Mouse (Mus musculus): Measurements from ENCODE around the gene Vmac. TPM values are rescaled to one million over a fixed set of nuclear protein-coding genes. Genes with fewer than 3 reads are reported as not detected.

The Vmac gene
- 25.6 TPM for polyA plus RNA-seq (2021)

DNA sequence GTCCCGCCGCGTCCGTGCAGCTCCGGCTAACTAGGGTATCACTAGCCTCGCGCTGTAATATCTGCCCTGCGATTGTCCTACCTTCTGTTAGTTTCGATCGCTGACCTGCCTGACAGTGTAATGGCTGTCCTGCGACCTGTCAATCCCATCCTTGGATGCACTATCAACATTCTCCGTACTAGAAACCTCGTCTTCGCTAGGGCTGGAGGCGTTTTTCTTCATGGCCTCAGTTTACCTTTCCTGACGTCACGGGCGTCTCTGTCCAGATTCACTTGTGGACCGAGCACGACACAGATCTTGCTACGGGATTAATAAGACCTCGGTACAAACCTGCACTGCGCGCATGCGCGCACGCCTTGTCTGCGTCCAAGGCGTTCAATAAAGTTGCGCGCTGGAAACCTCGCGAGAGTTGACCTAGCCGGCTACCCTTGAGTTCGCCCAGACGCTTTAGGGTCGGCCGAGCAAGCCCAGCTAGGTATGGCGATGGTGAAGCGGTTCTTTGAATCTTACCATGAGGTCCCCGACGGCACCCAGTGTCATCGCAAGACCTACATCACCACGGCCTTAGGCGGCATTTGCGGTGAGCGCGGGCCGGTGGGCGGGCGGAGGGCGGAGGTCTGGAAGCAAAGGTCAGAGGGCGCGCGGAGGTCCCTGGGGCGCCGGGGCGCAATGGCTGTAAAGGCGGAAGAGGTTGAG, at the start of gene Vmac, which contains the start of gene Ndufa11:
Gene Vmac (minus strand): TSS at position 660 of the 696 bp plus-strand sequence.
Gene Ndufa11 (plus strand): TSS at position 405 of the 696 bp plus-strand sequence.
- ATAC-seq (peak; percentile 23), DNase-seq (ENCODE audit: low read depth, low spot score) (peak; percentile 83)
- TF ChIP-seq CTCF (IDR thresholded peaks at IDR 0.05): no peak

GRCm38 (mm10) chr17:56766631-56767405, 49.0 kb upstream of the Vmac start:
- POLR2A ChIA-PET: no interaction called here
- no peaks in the 10 kb centered on the region for H3K27me3 ChIP-seq
- ATAC-seq (no peak), DNase-seq (ENCODE audit: low read depth, low spot score) (no peak)
- in situ Hi-C loops (cut with MboI; ENCODE audit: low pct_unique_long_range_greater_than_20kb): no loop called here
- CTCF ChIA-PET: no interaction called here
- TF ChIP-seq CTCF (IDR thresholded peaks at IDR 0.05): no peak

More for the DNA sequence above, at the start of gene Vmac, which contains the start of gene Ndufa11:
- CTCF ChIA-PET: no interaction called here
- POLR2A ChIA-PET: no interaction called here
- in situ Hi-C loops (cut with MboI; ENCODE audit: low pct_unique_long_range_greater_than_20kb): loop anchor here (5.0 kb wide), 1 partner anchor 40 kb away; the partner anchor contains the start of gene Nrtn
- H3K27me3 ChIP-seq: no peaks in the 10 kb centered on the region

DNA sequence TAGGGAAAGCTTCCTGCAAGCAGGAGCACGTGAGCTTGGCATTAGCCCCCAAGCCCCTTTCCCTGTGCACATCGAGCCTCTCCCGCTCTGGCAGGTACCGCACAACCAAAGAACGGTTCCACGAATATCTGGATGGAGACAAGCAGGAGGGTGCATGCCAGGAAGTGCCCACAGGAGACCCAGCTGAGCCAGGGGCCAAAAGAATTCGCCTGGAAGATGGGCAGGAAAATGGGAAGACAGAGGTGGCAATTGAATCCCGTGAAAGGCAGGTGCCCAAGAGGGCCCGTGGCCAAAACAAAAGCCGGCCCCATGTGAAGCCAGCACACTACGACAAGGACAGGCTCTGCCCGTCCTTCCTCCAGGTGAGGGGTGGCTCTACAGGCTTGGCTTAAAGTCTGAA, 47.6 kb upstream of the Vmac start:
- DNase-seq (ENCODE audit: low read depth, low spot score) (no peak), ATAC-seq (peak; percentile 0)
- ChIA-PET CTCF (no interaction called here), POLR2A (no interaction called here)
- in situ Hi-C loops (cut with MboI; ENCODE audit: low pct_unique_long_range_greater_than_20kb): no loop called here
- H3K27me3 ChIP-seq: no peaks in the 10 kb centered on the region
- TF ChIP-seq CTCF (IDR thresholded peaks at IDR 0.05): no peak

DNA sequence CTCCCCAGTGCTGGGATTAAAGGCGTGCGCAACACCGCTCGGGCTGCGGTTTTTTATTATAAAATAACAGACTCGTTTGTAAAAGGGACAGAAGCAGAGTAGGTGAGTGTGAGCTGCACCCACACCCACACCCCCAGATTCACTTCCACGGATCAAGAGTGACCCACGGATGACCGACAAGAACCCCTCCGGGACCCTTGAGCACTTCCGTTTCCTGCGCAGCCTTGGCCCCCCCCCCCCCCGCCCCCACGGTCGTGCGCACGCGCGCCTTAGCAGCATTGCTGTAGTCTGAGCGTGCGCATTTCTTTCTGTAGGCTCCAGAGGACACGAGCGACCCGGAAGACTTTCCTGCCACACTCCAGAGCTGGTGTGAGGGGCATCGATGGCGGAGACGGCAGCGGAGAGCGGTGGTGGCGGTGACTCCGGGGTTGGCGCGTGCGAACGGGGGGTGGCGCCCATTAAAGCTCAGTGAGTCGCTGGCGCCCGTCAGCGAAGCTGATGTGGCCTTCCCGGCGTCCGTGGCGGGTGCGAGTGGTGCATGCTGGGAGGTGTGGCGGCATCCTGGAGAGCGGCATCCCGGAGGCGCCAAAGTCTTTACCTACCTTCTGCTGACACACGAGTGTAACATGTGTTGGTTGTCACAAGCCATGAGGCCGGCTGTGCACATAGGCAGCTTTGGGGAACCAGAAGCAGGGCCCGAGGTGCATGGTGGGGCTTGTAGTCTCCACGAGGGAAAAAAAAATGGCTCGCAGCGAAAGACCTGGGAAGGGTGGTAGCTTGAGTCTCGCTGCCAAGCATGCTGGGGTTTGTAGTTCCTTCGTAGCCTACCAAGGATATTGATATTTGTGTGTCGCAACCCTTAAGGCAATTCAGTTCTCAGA, 46.9 kb upstream of the Vmac start, which contains the start of gene Dus3l:
Gene Dus3l (plus strand): TSS at position 284 of the 881 bp plus-strand sequence.
- peak; percentile 82 for ATAC-seq
- DNase-seq (ENCODE audit: low read depth, low spot score): peak; percentile 48
- POLR2A ChIA-PET: interaction anchor here (0.6 to 0.7 kb wide), 3 partner anchors 14 to 147 kb away, joined by 3 to 6 read pairs (median 3); no protein-coding TSS in a partner anchor
- H3K27me3 ChIP-seq: no peaks in the 10 kb centered on the region
- no peak for TF ChIP-seq CTCF (IDR thresholded peaks at IDR 0.05)
- in situ Hi-C loops (cut with MboI; ENCODE audit: low pct_unique_long_range_greater_than_20kb): no loop called here
- CTCF ChIA-PET: interaction anchor here (1.2 kb wide), 1 partner anchor 18 kb away, joined by 3 read pairs; no protein-coding TSS in a partner anchor

- no peak for DNase-seq (ENCODE audit: low read depth, low spot score)
- no peak for TF ChIP-seq CTCF (IDR thresholded peaks at IDR 0.05)
- CTCF ChIA-PET: interaction anchor here (1.2 kb wide), 1 partner anchor 19 kb away, joined by 3 read pairs; no protein-coding TSS in a partner anchor
- in situ Hi-C loops (cut with MboI; ENCODE audit: low pct_unique_long_range_greater_than_20kb): no loop called here
- ATAC-seq: no peak
- POLR2A ChIA-PET: interaction anchor here (0.7 to 1.0 kb wide), 2 partner anchors 20 to 36 kb away, joined by 3 to 6 read pairs; no protein-coding TSS in a partner anchor
- no peaks in the 10 kb centered on the region for H3K27me3 ChIP-seq
These were observed 46.0 kb upstream of the Vmac start for GRCm38 (mm10) chr17:56763741-56764250.

GRCm38 (mm10) chr17:56762769-56763731, 45.2 kb upstream of the Vmac start:
- DNase-seq (ENCODE audit: low read depth, low spot score) (no peak), ATAC-seq (no peak)
- no peak for TF ChIP-seq CTCF (IDR thresholded peaks at IDR 0.05)
- H3K27me3 ChIP-seq: no peaks in the 10 kb centered on the region
- CTCF ChIA-PET: interaction anchor here (1.2 to 1.6 kb wide), 2 partner anchors 13 to 20 kb away, joined by 3 read pairs; no protein-coding TSS in a partner anchor
- in situ Hi-C loops (cut with MboI; ENCODE audit: low pct_unique_long_range_greater_than_20kb): no loop called here
- POLR2A ChIA-PET: interaction anchor here (1.0 kb wide), 1 partner anchor 36 kb away, joined by 3 read pairs; no protein-coding TSS in a partner anchor

- TF ChIP-seq CTCF (IDR thresholded peaks at IDR 0.05): no peak
- ChIA-PET POLR2A (no interaction called here), CTCF (interaction anchor here (1.6 kb wide), 1 partner anchor 11 kb away, joined by 3 read pairs; no protein-coding TSS in a partner anchor)
- DNase-seq (ENCODE audit: low read depth, low spot score) (no peak), ATAC-seq (no peak)
- in situ Hi-C loops (cut with MboI; ENCODE audit: low pct_unique_long_range_greater_than_20kb): no loop called here
- no peaks in the 10 kb centered on the region for H3K27me3 ChIP-seq
These were observed 44.2 kb upstream of the Vmac start for GRCm38 (mm10) chr17:56761991-56762410.

- DNase-seq (ENCODE audit: low read depth, low spot score) (no peak), ATAC-seq (no peak)
- TF ChIP-seq CTCF (IDR thresholded peaks at IDR 0.05): no peak
- H3K27me3 ChIP-seq: no peaks in the 10 kb centered on the region
- CTCF ChIA-PET: no interaction called here
- in situ Hi-C loops (cut with MboI; ENCODE audit: low pct_unique_long_range_greater_than_20kb): no loop called here
- POLR2A ChIA-PET: interaction anchor here (0.7 kb wide), 1 partner anchor 45 kb away, joined by 5 read pairs; no protein-coding TSS in a partner anchor
These were observed 43.3 kb upstream of the Vmac start for GRCm38 (mm10) chr17:56761077-56761476.

DNA sequence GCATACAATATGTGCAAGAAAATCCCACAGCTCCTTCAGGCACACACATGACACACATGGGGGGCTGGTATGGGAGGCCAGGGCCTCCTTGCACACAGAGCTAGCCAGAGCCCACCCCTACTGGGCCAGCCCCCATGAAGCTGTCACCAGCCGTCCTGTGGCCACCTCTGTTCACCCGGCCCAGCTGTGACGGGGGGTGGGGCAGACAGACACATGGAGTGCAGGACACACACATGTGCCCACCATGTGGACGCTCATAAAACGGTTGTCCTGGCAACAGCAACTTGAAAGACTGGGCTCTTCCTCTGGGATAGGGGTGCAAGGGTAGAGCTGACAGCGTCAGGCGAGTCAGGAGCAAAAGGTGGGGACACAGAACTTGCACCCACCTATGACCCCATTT, 41.4 kb upstream of the Vmac start:
- POLR2A ChIA-PET: no interaction called here
- no peak for TF ChIP-seq CTCF (IDR thresholded peaks at IDR 0.05)
- CTCF ChIA-PET: no interaction called here
- H3K27me3 ChIP-seq: peaks cover 7% of the 10 kb centered on the region
- DNase-seq (ENCODE audit: low read depth, low spot score) (no peak), ATAC-seq (no peak)
- in situ Hi-C loops (cut with MboI; ENCODE audit: low pct_unique_long_range_greater_than_20kb): loop anchor here (5.0 kb wide), 1 partner anchor 42 kb away; the partner anchor contains the start of genes Ndufa11 and Vmac
